Mouse (Mus musculus) MEL (cell line): ENCODE data around the gene Vmn2r23. TPM values are rescaled to one million over a fixed set of nuclear protein-coding genes. Genes with fewer than 3 reads are reported as not detected.

ENCODE experiments used
- DNase-seq: peaks from one replicate; pipeline ENCODE4 v3.0.0; 2011; ENCODE audit warnings: low read depth, low spot score
- H3K27ac ChIP-seq: 2 replicates; pipeline ENCODE4 v1.5.1; 2012; ENCODE audit warnings: low read depth, mild to moderate bottlenecking, control low read depth, low read length, moderate library complexity; ENCODE audit not compliant: control insufficient read depth
- H3K27me3 ChIP-seq, 2 experiments: fragments of 150-350 bp in 1 of 2; sonication (generic) in 1 of 2; 2 replicates each; pipeline ENCODE4 v1.6.1; 2012; ENCODE audit warnings: low read length in 2 of 2, mild to moderate bottlenecking in 2 of 2, improper control_type of control experiment in 1 of 2, moderate library complexity in 1 of 2; ENCODE audit not compliant: insufficient read depth in 2 of 2, control insufficient read depth in 1 of 2
- H3K36me3 ChIP-seq, 2 experiments: 2 replicates each; pipeline ENCODE4 v1.6.1; 2012 to 2014; ENCODE audit warnings: low read length in 2 of 2, improper control_type of control experiment in 1 of 2, inconsistent platforms in 1 of 2, mild to moderate bottlenecking in 1 of 2; ENCODE audit not compliant: insufficient read depth in 2 of 2, control insufficient read depth in 1 of 2
- H3K4me1 ChIP-seq, 2 experiments: fragments of 150-350 bp in 1 of 2; sonication (generic) in 1 of 2; 2 replicates each; pipeline ENCODE4 v1.6.1; 2012; ENCODE audit warnings: low read length in 2 of 2, improper control_type of control experiment in 1 of 2, mild to moderate bottlenecking in 1 of 2; ENCODE audit not compliant: insufficient read depth in 2 of 2, control insufficient read depth in 1 of 2
- H3K4me3 ChIP-seq, 2 experiments: fragments of 150-350 bp in 1 of 2; sonication (generic) in 1 of 2; 2 replicates each; pipeline ENCODE4 v1.5.1; 2012; ENCODE audit warnings: low read depth in 2 of 2, low read length in 2 of 2, mild to moderate bottlenecking in 2 of 2, moderate library complexity in 2 of 2, control low read depth in 1 of 2, improper control_type of control experiment in 1 of 2; ENCODE audit not compliant: control insufficient read depth in 1 of 2, insufficient read depth in 1 of 2
- H3K79me2 ChIP-seq: 2 replicates; pipeline ENCODE4 v1.6.1; 2012; ENCODE audit warnings: mild to moderate bottlenecking, low read length, moderate library complexity; ENCODE audit not compliant: control insufficient read depth, poor library complexity, insufficient read depth
- H3K9ac ChIP-seq: 2 replicates; pipeline ENCODE4 v1.6.1; 2012; ENCODE audit warnings: low read depth, mild to moderate bottlenecking, control low read depth, low read length, moderate library complexity; ENCODE audit not compliant: control insufficient read depth, poor library complexity, severe bottlenecking
- H3K9me3 ChIP-seq: fragments of 150-350 bp; sonication (generic); replicated peaks from 2 replicates; pipeline ENCODE4 v1.6.1; 2012; ENCODE audit warnings: mild to moderate bottlenecking, low read length, improper control_type of control experiment, moderate library complexity; ENCODE audit not compliant: insufficient read depth
- CTCF ChIP-seq, 3 experiments: IDR thresholded peaks in 2 of 3; conservative IDR thresholded peaks in 1 of 3; 2 replicates each; pipeline ENCODE4 v1.5.1; 2011 to 2012; ENCODE audit warnings: low read length in 3 of 3, low read depth in 2 of 3, mild to moderate bottlenecking in 2 of 3, improper control_type of control experiment in 1 of 3, inconsistent platforms in 1 of 3, mixed read lengths in 1 of 3, moderate library complexity in 1 of 3; ENCODE audit not compliant: control insufficient read depth in 1 of 3, insufficient read depth in 1 of 3, poor library complexity in 1 of 3, severe bottlenecking in 1 of 3
- EP300 ChIP-seq, 2 experiments: IDR thresholded peaks; 2 replicates each; pipeline ENCODE4 v1.6.1; 2011; ENCODE audit warnings: improper control_type of control experiment in 2 of 2, low read length in 2 of 2, low read depth in 1 of 2, mild to moderate bottlenecking in 1 of 2
- ETS1 ChIP-seq: IDR thresholded peaks from 2 replicates; pipeline ENCODE4 v1.6.1; 2012; ENCODE audit warnings: low read depth, mild to moderate bottlenecking, inconsistent platforms, low read length, improper control_type of control experiment, moderate library complexity
- GABPA ChIP-seq: IDR thresholded peaks from 2 replicates; pipeline ENCODE4 v1.6.1; 2012; ENCODE audit warnings: low read depth, mild to moderate bottlenecking, inconsistent platforms, low read length, improper control_type of control experiment, moderate library complexity
- MAFK ChIP-seq: IDR thresholded peaks from 2 replicates; pipeline ENCODE4 v1.6.1; 2011; ENCODE audit warnings: low read depth, mild to moderate bottlenecking, low read length, improper control_type of control experiment, borderline replicate concordance
- MAX ChIP-seq: IDR thresholded peaks from 2 replicates; pipeline ENCODE4 v1.6.1; 2011; ENCODE audit warnings: low read length, improper control_type of control experiment
- MAZ ChIP-seq: IDR thresholded peaks from 2 replicates; pipeline ENCODE4 v1.6.1; 2012; ENCODE audit warnings: low read depth, mild to moderate bottlenecking, inconsistent platforms, low read length, improper control_type of control experiment
- MYB ChIP-seq: IDR thresholded peaks from 2 replicates; pipeline ENCODE4 v1.6.1; 2011; ENCODE audit warnings: mild to moderate bottlenecking, low read depth, low read length, improper control_type of control experiment
- SMC3 ChIP-seq: IDR thresholded peaks from 2 replicates; pipeline ENCODE4 v1.6.1; 2011; ENCODE audit warnings: low read depth, low read length, improper control_type of control experiment
- TAL1 ChIP-seq: IDR thresholded peaks from 2 replicates; pipeline ENCODE4 v1.6.1; 2012; ENCODE audit warnings: mild to moderate bottlenecking, inconsistent platforms, low read length, moderate library complexity, mixed read lengths
- TCF12 ChIP-seq: IDR thresholded peaks from 2 replicates; pipeline ENCODE4 v1.6.1; 2014; ENCODE audit warnings: low read depth, mild to moderate bottlenecking, inconsistent platforms, low read length, improper control_type of control experiment, moderate library complexity
- polyA plus RNA-seq, 2 experiments: library from polyadenylated mRNA; stranded (reverse) in 1 of 2; unstranded in 1 of 2; fragments of >175 nt in 1 of 2; fragments of >200 nt in 1 of 2; gene quantifications; 2 replicates each; pipeline versions ENCODE4 v1.2.1 to v1.2.4; 2012; ENCODE audit warnings: low replicate concordance in 2 of 2, low read depth in 1 of 2; ENCODE audit not compliant: insufficient read length in 2 of 2, insufficient read depth in 1 of 2, missing spikeins in 1 of 2
- total RNA-seq: library from RNA; depleted of rRNA; stranded (reverse); fragments of 300-350 nt; gene quantifications from 2 replicates; pipeline ENCODE4 v1.2.3, GENCODE M21; 2012; rRNA removed

Gene Vmn2r23
- total and polyA plus RNA-seq, 3 experiments: not detected

- Histone ChIP-seq H3K9ac (no peak overlapping the region), H3K4me1 (peaks cover 0 to 3% of the 10 kb centered on the region in 2 experiments; a peak in 1 of 4 replicates), H3K9me3 (no peaks in the 10 kb centered on the region), H3K4me3 (no peak overlapping the region), H3K36me3 (no peaks in the 10 kb centered on the region), H3K79me2 (no peaks in the 10 kb centered on the region), H3K27me3 (no peaks in the 10 kb centered on the region), H3K27ac (no peak overlapping the region)
- no peak for TF ChIP-seq MAZ
- TF ChIP-seq SMC3: no peak
- peak; percentile 56 to 69; a peak in 3 of 4 replicates for TF ChIP-seq EP300 (IDR thresholded peaks at IDR 0.05; ENCODE audit: low read depth in 1 of 2, low read length in 2 of 2)
- no peak for TF ChIP-seq GABPA
- no peak for TF ChIP-seq MAX
- TF ChIP-seq TCF12: peak; percentile 43; the same call in 1 of the 2 replicates
- peak; percentile 45 for TF ChIP-seq ETS1
- TF ChIP-seq MYB: no peak
- TF ChIP-seq MAFK: 0 out of 2 replicates have a peak, but pooled peaks have one; percentile 48
- peak; percentile 16; the same call in 1 of the 2 replicates for TF ChIP-seq TAL1
- DNase-seq: peak; percentile 59
These were observed 82.4 kb downstream of the Vmn2r23 start for GRCm38 (mm10) chr6:123784857-123785256.

GRCm38 (mm10) chr6:123793746-123794145 lies 91.3 kb downstream of the Vmn2r23 start:
- H3K4me1 ChIP-seq: no peaks in the 10 kb centered on the region
- H3K4me3 ChIP-seq: no peak overlapping the region
- no peaks in the 10 kb centered on the region for H3K9me3 ChIP-seq
- H3K36me3 ChIP-seq: no peaks in the 10 kb centered on the region
- DNase-seq: peak; percentile 4
- no peak overlapping the region for H3K27ac ChIP-seq
- TF ChIP-seq CTCF (IDR thresholded peaks at IDR 0.05 in 2 of 3, conservative IDR thresholded peaks at IDR 0.05 in 1 of 3; ENCODE audit: control insufficient read depth in 1 of 3, insufficient read depth in 1 of 3, low read depth in 2 of 3, low read length in 3 of 3, poor library complexity in 1 of 3, severe bottlenecking in 1 of 3) (peak; percentile 14 to 34 (median 29); a peak in 3 of 6 replicates), MYB (no peak)
- H3K9ac ChIP-seq: no peak overlapping the region
- H3K79me2 ChIP-seq: no peaks in the 10 kb centered on the region
- H3K27me3 ChIP-seq: no peaks in the 10 kb centered on the region; a peak in 1 of 4 replicates

Other genes starting within 250 kb of the Vmn2r23 start
- not detected in 2 replicates for gene Vmn2r21, start 169.3 kb upstream of the Vmn2r23 start, total RNA-seq
- not detected for gene Vmn2r21, start 169.3 kb upstream of the Vmn2r23 start, polyA plus RNA-seq
- gene Vmn2r22, start 51.9 kb upstream of the Vmn2r23 start, total RNA-seq: not detected in 2 replicates
- gene Vmn2r22, start 51.9 kb upstream of the Vmn2r23 start, polyA plus RNA-seq: 10 to 100 TPM in 1 of 2 experiments, not detected in 1; 40.4 TPM
- not detected in 2 replicates for gene Vmn2r24, start 76.2 kb downstream of the Vmn2r23 start, total RNA-seq
- under 1 TPM in 1 of 2 experiments, not detected in 1; 0.01 TPM for gene Vmn2r24, start 76.2 kb downstream of the Vmn2r23 start, polyA plus RNA-seq
- gene Vmn2r25, start 150.8 kb downstream of the Vmn2r23 start, total RNA-seq: 0.04 TPM in 1 of 2 replicates, not detected in the other
- not detected for gene Vmn2r25, start 150.8 kb downstream of the Vmn2r23 start, polyA plus RNA-seq